Mouse (Mus musculus) left cerebral cortex, postnatal 25 days (tissue): Measurements from ENCODE around the gene Neb. TPM values are rescaled to one million over a fixed set of nuclear protein-coding genes. Genes with fewer than 3 reads are reported as not detected.
A peak's percentile ranks its signal among the peaks of the same experiment; 100 is the strongest.

Experiments used
- DNase-seq, 2 experiments: peaks; one replicate each; pipeline ENCODE4 v3.0.0; 2022; ENCODE audit warnings: low spot score in 2 of 2, mixed read lengths in 1 of 2
- intact Hi-C: fragments of 180-260 bp; cut with DNase I; formaldehyde crosslinking; loops from one replicate; pipeline ENCODE4 v1.15.1; 2025
- total RNA-seq, 2 experiments: library from RNA; stranded (reverse); gene quantifications; 2 replicates each; pipeline ENCODE4 v1.2.3; 2021

Gene Neb
- 1 to 10 TPM in 1 of 2 experiments, under 1 TPM in 1; 0.99 to 1.1 TPM for total RNA-seq

- intact Hi-C loops: no loop called here
- no peak for DNase-seq
Observed at GRCm38 (mm10) chr2:52378448-52378804, at the start of gene Neb. Gene Neb, minus strand, starts transcription at chr2:52378474.

- intact Hi-C loops: no loop called here
- no peak for DNase-seq
Observed at GRCm38 (mm10) chr2:52427383-52427782, 49.1 kb upstream of the Neb start.

- intact Hi-C loops: no loop called here
- no peak for DNase-seq
Observed at GRCm38 (mm10) chr2:52426041-52426440, 47.8 kb upstream of the Neb start.

- intact Hi-C loops: no loop called here
- DNase-seq: no peak
Observed at GRCm38 (mm10) chr2:52425523-52425795, 47.2 kb upstream of the Neb start.

- intact Hi-C loops: loop anchor here (5.0 kb wide), 1 partner anchor 167 kb away; no protein-coding TSS in a partner anchor
- DNase-seq: peak; percentile 95
Observed at GRCm38 (mm10) chr2:52424747-52425522, 46.7 kb upstream of the Neb start, which contains the start of gene Arl5a. Gene Arl5a, minus strand, starts transcription at chr2:52424901.

GRCm38 (mm10) chr2:52424248-52424728 lies 46.0 kb upstream of the Neb start:
- intact Hi-C loops: loop anchor here (5.0 kb wide), 1 partner anchor 168 kb away; no protein-coding TSS in a partner anchor
- peak in 1 of 2 experiments; percentile 26 for DNase-seq

GRCm38 (mm10) chr2:52423611-52424247 lies 45.5 kb upstream of the Neb start:
- intact Hi-C loops: loop anchor here (5.0 kb wide), 1 partner anchor 169 kb away; no protein-coding TSS in a partner anchor
- DNase-seq: peak in 1 of 2 experiments; percentile 37

- intact Hi-C loops: loop anchor here (5.0 kb wide), 1 partner anchor 169 kb away; no protein-coding TSS in a partner anchor
- DNase-seq: no peak
Observed at GRCm38 (mm10) chr2:52422871-52423610, 44.8 kb upstream of the Neb start.

GRCm38 (mm10) chr2:52421197-52421596 lies 42.9 kb upstream of the Neb start:
- DNase-seq: no peak
- intact Hi-C loops: loop anchor here (5.0 kb wide), 1 partner anchor 171 kb away; no protein-coding TSS in a partner anchor

- intact Hi-C loops: loop anchor here (5.0 kb wide), 1 partner anchor 172 kb away; no protein-coding TSS in a partner anchor
- DNase-seq: no peak
Observed at GRCm38 (mm10) chr2:52420001-52420710, 41.9 kb upstream of the Neb start.

- intact Hi-C loops: no loop called here
Observed at GRCm38 (mm10) chr2:52419295-52419694, 41.0 kb upstream of the Neb start.

GRCm38 (mm10) chr2:52412524-52413037 lies 34.3 kb upstream of the Neb start:
- DNase-seq: no peak
- intact Hi-C loops: no loop called here

More at GRCm38 (mm10) chr2:52419295-52419694, 41.0 kb upstream of the Neb start:
- DNase-seq: no peak

GRCm38 (mm10) chr2:52406480-52406879 lies 28.2 kb upstream of the Neb start:
- peak in 1 of 2 experiments; percentile 38 for DNase-seq
- intact Hi-C loops: loop anchor here (2.0 to 5.0 kb wide), 2 partner anchors 104 to 144 kb away; no protein-coding TSS in a partner anchor

GRCm38 (mm10) chr2:52405238-52405637 lies 27.0 kb upstream of the Neb start:
- DNase-seq: no peak

GRCm38 (mm10) chr2:52394529-52394928 lies 16.3 kb upstream of the Neb start:
- DNase-seq: peak in 1 of 2 experiments; percentile 61
- intact Hi-C loops: loop anchor here (10.0 kb wide), 1 partner anchor 280 kb away; no protein-coding TSS in a partner anchor

More at GRCm38 (mm10) chr2:52405238-52405637, 27.0 kb upstream of the Neb start:
- intact Hi-C loops: loop anchor here (5.0 kb wide), 1 partner anchor 103 kb away; no protein-coding TSS in a partner anchor

GRCm38 (mm10) chr2:52390415-52390975 lies 12.2 kb upstream of the Neb start:
- DNase-seq: no peak
- intact Hi-C loops: loop anchor here (10.0 kb wide), 1 partner anchor 276 kb away; no protein-coding TSS in a partner anchor

- intact Hi-C loops: loop anchor here (5.0 to 10.0 kb wide), 2 partner anchors 78 to 275 kb away; no protein-coding TSS in a partner anchor
- no peak for DNase-seq
Observed at GRCm38 (mm10) chr2:52389975-52390374, 11.7 kb upstream of the Neb start.

GRCm38 (mm10) chr2:52386451-52386850 lies 8.2 kb upstream of the Neb start:
- DNase-seq: no peak

More at GRCm38 (mm10) chr2:52386451-52386850, 8.2 kb upstream of the Neb start:
- intact Hi-C loops: loop anchor here (5.0 kb wide), 1 partner anchor 74 kb away; no protein-coding TSS in a partner anchor
